Mouse (Mus musculus): ENCODE measurements around the gene Prkcq. TPM values are rescaled to one million over a fixed set of nuclear protein-coding genes. Genes with fewer than 3 reads are reported as not detected.

Prkcq gene
- polyA plus RNA-seq, 1 experiment from 2014 or later = 1.4 TPM

- Histone ChIP-seq H3K27ac (ENCODE audit: low read depth, low read length) (no peak overlapping the region), H3K9ac (ENCODE audit: low read length) (no peak overlapping the region), H3K9me3 (ENCODE audit: control insufficient read depth, low read length) (no peaks in the 10 kb centered on the region), H3K27me3 (ENCODE audit: control insufficient read depth, insufficient read depth, low read length) (no peaks in the 10 kb centered on the region), H3K4me2 (ENCODE audit: low read depth, low read length, severe bottlenecking) (no peak overlapping the region), H3K4me1 (replicated peaks; ENCODE audit: control insufficient read depth, insufficient read depth, low read length) (no peaks in the 10 kb centered on the region), H3K36me3 (ENCODE audit: control insufficient read depth, insufficient read depth, low read length) (no peaks in the 10 kb centered on the region), H3K4me3 (ENCODE audit: low read depth, low read length) (no peak overlapping the region)
- ATAC-seq (replicated peaks; ENCODE audit: low FRiP score) = no peak
- no peak for DNase-seq (ENCODE audit: low spot score)
- 90% methylated on average over 4 of the region's 4 CpGs for WGBS
Measured at GRCm38 (mm10) chr2:11189150-11189767, 17.4 kb downstream of the Prkcq start.

GRCm38 (mm10) chr2:11192281-11193098 is 20.6 kb downstream of the Prkcq start:
- 75% methylated on average over 12 of the region's 12 CpGs for WGBS
- DNase-seq (ENCODE audit: low spot score) (no peak), ATAC-seq (replicated peaks; ENCODE audit: low FRiP score) (no peak)
- Histone ChIP-seq H3K4me3 (ENCODE audit: low read depth, low read length) (no peak overlapping the region), H3K4me1 (replicated peaks; ENCODE audit: control insufficient read depth, insufficient read depth, low read length) (no peaks in the 10 kb centered on the region), H3K27ac (ENCODE audit: low read depth, low read length) (no peak overlapping the region), H3K4me2 (ENCODE audit: low read depth, low read length, severe bottlenecking) (no peak overlapping the region), H3K27me3 (ENCODE audit: control insufficient read depth, insufficient read depth, low read length) (no peaks in the 10 kb centered on the region), H3K9ac (ENCODE audit: low read length) (no peak overlapping the region), H3K36me3 (ENCODE audit: control insufficient read depth, insufficient read depth, low read length) (no peaks in the 10 kb centered on the region), H3K9me3 (ENCODE audit: control insufficient read depth, low read length) (no peaks in the 10 kb centered on the region)

GRCm38 (mm10) chr2:11193099-11193618 is 21.3 kb downstream of the Prkcq start:
- WGBS = 90% methylated on average over 6 of the region's 6 CpGs
- H3K9ac ChIP-seq (ENCODE audit: low read length) = no peak overlapping the region
- DNase-seq (ENCODE audit: low spot score) (no peak), ATAC-seq (replicated peaks; ENCODE audit: low FRiP score) (no peak)
- H3K4me1 ChIP-seq (replicated peaks; ENCODE audit: control insufficient read depth, insufficient read depth, low read length) = no peaks in the 10 kb centered on the region
- no peak overlapping the region for H3K4me2 ChIP-seq (ENCODE audit: low read depth, low read length, severe bottlenecking)
- no peaks in the 10 kb centered on the region for H3K27me3 ChIP-seq (ENCODE audit: control insufficient read depth, insufficient read depth, low read length)
- H3K36me3 ChIP-seq (ENCODE audit: control insufficient read depth, insufficient read depth, low read length) = no peaks in the 10 kb centered on the region
- no peak overlapping the region for H3K4me3 ChIP-seq (ENCODE audit: low read depth, low read length)
- no peak overlapping the region for H3K27ac ChIP-seq (ENCODE audit: low read depth, low read length)
- H3K9me3 ChIP-seq (ENCODE audit: control insufficient read depth, low read length) = no peaks in the 10 kb centered on the region

- 90% methylated on average over 5 of the region's 5 CpGs for WGBS
- Histone ChIP-seq H3K27me3 (ENCODE audit: control insufficient read depth, insufficient read depth, low read length) (no peaks in the 10 kb centered on the region), H3K36me3 (ENCODE audit: control insufficient read depth, insufficient read depth, low read length) (no peaks in the 10 kb centered on the region), H3K27ac (ENCODE audit: low read depth, low read length) (no peak overlapping the region), H3K4me2 (ENCODE audit: low read depth, low read length, severe bottlenecking) (no peak overlapping the region), H3K9me3 (ENCODE audit: control insufficient read depth, low read length) (no peaks in the 10 kb centered on the region), H3K9ac (ENCODE audit: low read length) (no peak overlapping the region), H3K4me3 (ENCODE audit: low read depth, low read length) (no peak overlapping the region), H3K4me1 (replicated peaks; ENCODE audit: control insufficient read depth, insufficient read depth, low read length) (no peaks in the 10 kb centered on the region)
- ATAC-seq (replicated peaks; ENCODE audit: low FRiP score) (no peak), DNase-seq (ENCODE audit: low spot score) (no peak)
Measured at GRCm38 (mm10) chr2:11194732-11195340, 22.9 kb downstream of the Prkcq start.

- ATAC-seq (replicated peaks; ENCODE audit: low FRiP score) (no peak), DNase-seq (ENCODE audit: low spot score) (no peak)
Measured at GRCm38 (mm10) chr2:11196071-11196470, 24.2 kb downstream of the Prkcq start.

GRCm38 (mm10) chr2:11196952-11197559 is 25.1 kb downstream of the Prkcq start:
- no peak overlapping the region for H3K9ac ChIP-seq (ENCODE audit: low read length)
- no peak overlapping the region for H3K27ac ChIP-seq (ENCODE audit: low read depth, low read length)
- DNase-seq (ENCODE audit: low spot score) (no peak), ATAC-seq (replicated peaks; ENCODE audit: low FRiP score) (no peak)
- no peaks in the 10 kb centered on the region for H3K36me3 ChIP-seq (ENCODE audit: control insufficient read depth, insufficient read depth, low read length)
- no peak overlapping the region for H3K4me3 ChIP-seq (ENCODE audit: low read depth, low read length)
- no peak overlapping the region for H3K4me2 ChIP-seq (ENCODE audit: low read depth, low read length, severe bottlenecking)
- 88% methylated on average over 5 of the region's 5 CpGs for WGBS
- no peaks in the 10 kb centered on the region for H3K4me1 ChIP-seq (replicated peaks; ENCODE audit: control insufficient read depth, insufficient read depth, low read length)
- no peaks in the 10 kb centered on the region for H3K27me3 ChIP-seq (ENCODE audit: control insufficient read depth, insufficient read depth, low read length)
- no peaks in the 10 kb centered on the region for H3K9me3 ChIP-seq (ENCODE audit: control insufficient read depth, low read length)

More at GRCm38 (mm10) chr2:11196071-11196470, 24.2 kb downstream of the Prkcq start:
- 89% methylated on average over 2 of the region's 2 CpGs for WGBS
- Histone ChIP-seq H3K4me2 (ENCODE audit: low read depth, low read length, severe bottlenecking) (no peak overlapping the region), H3K4me1 (replicated peaks; ENCODE audit: control insufficient read depth, insufficient read depth, low read length) (no peaks in the 10 kb centered on the region), H3K9me3 (ENCODE audit: control insufficient read depth, low read length) (no peaks in the 10 kb centered on the region), H3K27me3 (ENCODE audit: control insufficient read depth, insufficient read depth, low read length) (no peaks in the 10 kb centered on the region), H3K27ac (ENCODE audit: low read depth, low read length) (no peak overlapping the region), H3K9ac (ENCODE audit: low read length) (no peak overlapping the region), H3K36me3 (ENCODE audit: control insufficient read depth, insufficient read depth, low read length) (no peaks in the 10 kb centered on the region), H3K4me3 (ENCODE audit: low read depth, low read length) (no peak overlapping the region)

GRCm38 (mm10) chr2:11199624-11200023 is 27.7 kb downstream of the Prkcq start:
- Histone ChIP-seq H3K27ac (ENCODE audit: low read depth, low read length) (no peak overlapping the region), H3K4me3 (ENCODE audit: low read depth, low read length) (no peak overlapping the region), H3K4me2 (ENCODE audit: low read depth, low read length, severe bottlenecking) (no peak overlapping the region), H3K9ac (ENCODE audit: low read length) (no peak overlapping the region), H3K27me3 (ENCODE audit: control insufficient read depth, insufficient read depth, low read length) (no peaks in the 10 kb centered on the region), H3K4me1 (replicated peaks; ENCODE audit: control insufficient read depth, insufficient read depth, low read length) (no peaks in the 10 kb centered on the region), H3K9me3 (ENCODE audit: control insufficient read depth, low read length) (no peaks in the 10 kb centered on the region), H3K36me3 (ENCODE audit: control insufficient read depth, insufficient read depth, low read length) (no peaks in the 10 kb centered on the region)
- ATAC-seq (replicated peaks; ENCODE audit: low FRiP score) = no peak
- whole genome bisulfite sequencing = 85% methylated on average over 5 of the region's 5 CpGs
- no peak for DNase-seq (ENCODE audit: low spot score)

GRCm38 (mm10) chr2:11202841-11203240 is 30.9 kb downstream of the Prkcq start:
- no peak for ATAC-seq (replicated peaks; ENCODE audit: low FRiP score)
- 94% methylated on average over 11 of the region's 11 CpGs for WGBS
- no peak overlapping the region for H3K27ac ChIP-seq (ENCODE audit: low read depth, low read length)

More at GRCm38 (mm10) chr2:11202841-11203240, 30.9 kb downstream of the Prkcq start:
- H3K9me3 ChIP-seq (ENCODE audit: control insufficient read depth, low read length) = no peaks in the 10 kb centered on the region
- H3K4me2 ChIP-seq (ENCODE audit: low read depth, low read length, severe bottlenecking) = no peak overlapping the region
- no peak overlapping the region for H3K9ac ChIP-seq (ENCODE audit: low read length)
- DNase-seq (ENCODE audit: low spot score) = no peak
- H3K27me3 ChIP-seq (ENCODE audit: control insufficient read depth, insufficient read depth, low read length) = no peaks in the 10 kb centered on the region
- no peak overlapping the region for H3K4me3 ChIP-seq (ENCODE audit: low read depth, low read length)
- no peaks in the 10 kb centered on the region for H3K4me1 ChIP-seq (replicated peaks; ENCODE audit: control insufficient read depth, insufficient read depth, low read length)
- no peaks in the 10 kb centered on the region for H3K36me3 ChIP-seq (ENCODE audit: control insufficient read depth, insufficient read depth, low read length)
